Mouse (Mus musculus): ENCODE results near the gene Ube2m. TPM values are rescaled to one million over a fixed set of nuclear protein-coding genes. Genes with fewer than 3 reads are reported as not detected.
A peak's percentile ranks its signal among the peaks of the same experiment; 100 is the strongest.

Gene Ube2m
- polyA plus RNA-seq, 1 experiment from 2014 or later, result 82.3 TPM

GRCm38 (mm10) chr7:13033451-13034147 is 4.5 kb downstream of the Ube2m start:
- WGBS, result 43% methylated on average over 13 of the region's 13 CpGs
- H3K4me3 ChIP-seq, result peak overlapping the region; percentile 87
- H3K9me3 ChIP-seq, result no peaks in the 10 kb centered on the region
- H3K27ac ChIP-seq (replicated peaks), result peak overlapping the region; percentile 93
- H3K27me3 ChIP-seq (replicated peaks), result no peaks in the 10 kb centered on the region
- H3K4me1 ChIP-seq, result peaks cover 37% of the 10 kb centered on the region
- no peak for ATAC-seq (ENCODE audit: extremely low read depth, insufficient number of reproducible peaks, low FRiP score, low TSS enrichment)
- H3K9ac ChIP-seq, result peak overlapping the region; percentile 94
- H3K36me3 ChIP-seq, result peaks cover 70% of the 10 kb centered on the region
- peak overlapping the region; percentile 96 for H3K4me2 ChIP-seq

- no peaks in the 10 kb centered on the region for H3K9me3 ChIP-seq
- ATAC-seq (ENCODE audit: extremely low read depth, insufficient number of reproducible peaks, low FRiP score, low TSS enrichment), result no peak
- H3K9ac ChIP-seq, result no peak overlapping the region; the same call in 1 of the 2 replicates
- no peak overlapping the region for H3K27ac ChIP-seq (replicated peaks)
- no peak overlapping the region for H3K4me3 ChIP-seq
- H3K27me3 ChIP-seq (replicated peaks), result no peaks in the 10 kb centered on the region
- 91% methylated on average over 7 of the region's 7 CpGs for WGBS
- no peak overlapping the region for H3K4me2 ChIP-seq
- peaks cover 81% of the 10 kb centered on the region for H3K36me3 ChIP-seq
- H3K4me1 ChIP-seq, result peaks cover 37% of the 10 kb centered on the region
Measured at GRCm38 (mm10) chr7:13032541-13032940, 5.5 kb downstream of the Ube2m start.

- 88% methylated on average over 2 of the region's 2 CpGs for WGBS
- H3K36me3 ChIP-seq, result peaks cover 86% of the 10 kb centered on the region
- H3K27ac ChIP-seq (replicated peaks), result no peak overlapping the region
- no peak overlapping the region for H3K9ac ChIP-seq
- H3K9me3 ChIP-seq, result no peaks in the 10 kb centered on the region
- H3K4me3 ChIP-seq, result no peak overlapping the region
- ATAC-seq (ENCODE audit: extremely low read depth, insufficient number of reproducible peaks, low FRiP score, low TSS enrichment), result no peak
- H3K4me1 ChIP-seq, result peaks cover 43% of the 10 kb centered on the region
- H3K27me3 ChIP-seq (replicated peaks), result no peaks in the 10 kb centered on the region
- no peak overlapping the region for H3K4me2 ChIP-seq
Measured at GRCm38 (mm10) chr7:13031983-13032382, 6.1 kb downstream of the Ube2m start.

- Histone ChIP-seq H3K9ac (no peak overlapping the region), H3K27me3 (replicated peaks) (no peaks in the 10 kb centered on the region), H3K27ac (replicated peaks) (no peak overlapping the region), H3K4me3 (no peak overlapping the region), H3K36me3 (peaks cover 90% of the 10 kb centered on the region), H3K9me3 (no peaks in the 10 kb centered on the region), H3K4me1 (peaks cover 43% of the 10 kb centered on the region), H3K4me2 (no peak overlapping the region)
- 73% methylated on average over 5 of the region's 5 CpGs for WGBS
- ATAC-seq (ENCODE audit: extremely low read depth, insufficient number of reproducible peaks, low FRiP score, low TSS enrichment), result no peak
Measured at GRCm38 (mm10) chr7:13031069-13031468, 7.0 kb downstream of the Ube2m start.

GRCm38 (mm10) chr7:13028986-13029385 is 9.1 kb downstream of the Ube2m start:
- Histone ChIP-seq H3K27me3 (replicated peaks) (no peaks in the 10 kb centered on the region), H3K9ac (peak overlapping the region; percentile 14; the same call in 1 of the 2 replicates), H3K4me3 (no peak overlapping the region), H3K4me2 (no peak overlapping the region), H3K9me3 (no peaks in the 10 kb centered on the region), H3K27ac (replicated peaks) (no peak overlapping the region), H3K36me3 (peaks cover 86% of the 10 kb centered on the region), H3K4me1 (peaks cover 35% of the 10 kb centered on the region)
- 88% methylated on average over 4 of the region's 4 CpGs for WGBS
- no peak for ATAC-seq (ENCODE audit: extremely low read depth, insufficient number of reproducible peaks, low FRiP score, low TSS enrichment)

- Histone ChIP-seq H3K9me3 (no peaks in the 10 kb centered on the region), H3K4me3 (peak overlapping the region; percentile 97), H3K36me3 (peaks cover 54% of the 10 kb centered on the region), H3K4me1 (peaks cover 28% of the 10 kb centered on the region), H3K27ac (replicated peaks) (peak overlapping the region; percentile 100), H3K9ac (peak overlapping the region; percentile 99), H3K4me2 (peak overlapping the region; percentile 93), H3K27me3 (replicated peaks) (no peaks in the 10 kb centered on the region)
- WGBS, result 24% methylated on average over 4 of the region's 4 CpGs
- ATAC-seq (ENCODE audit: extremely low read depth, insufficient number of reproducible peaks, low FRiP score, low TSS enrichment), result no peak
Measured at GRCm38 (mm10) chr7:13025511-13026112, 12.5 kb downstream of the Ube2m start.

GRCm38 (mm10) chr7:13024805-13025204 is 13.3 kb downstream of the Ube2m start:
- H3K4me3 ChIP-seq, result peak overlapping the region; percentile 97
- peak; percentile 54 for ATAC-seq (ENCODE audit: extremely low read depth, insufficient number of reproducible peaks, low FRiP score, low TSS enrichment)
- H3K9ac ChIP-seq, result peak overlapping the region; percentile 99
- peak overlapping the region; percentile 100 for H3K27ac ChIP-seq (replicated peaks)
- no peaks in the 10 kb centered on the region for H3K27me3 ChIP-seq (replicated peaks)
- H3K36me3 ChIP-seq, result peaks cover 46% of the 10 kb centered on the region
- WGBS, result 2% methylated on average over 42 of the region's 44 CpGs
- peak overlapping the region; percentile 93 for H3K4me2 ChIP-seq
- no peaks in the 10 kb centered on the region for H3K9me3 ChIP-seq
- peaks cover 28% of the 10 kb centered on the region for H3K4me1 ChIP-seq

GRCm38 (mm10) chr7:13023928-13024731 is 13.9 kb downstream of the Ube2m start:
- under 1% methylated on average over 90 of the region's 95 CpGs for WGBS
- Histone ChIP-seq H3K36me3 (peaks cover 40% of the 10 kb centered on the region), H3K4me2 (peak overlapping the region; percentile 93), H3K27ac (replicated peaks) (peak overlapping the region; percentile 100), H3K4me1 (peaks cover 28% of the 10 kb centered on the region), H3K9me3 (no peaks in the 10 kb centered on the region), H3K4me3 (peak overlapping the region; percentile 97), H3K27me3 (replicated peaks) (no peaks in the 10 kb centered on the region), H3K9ac (peak overlapping the region; percentile 99)
- peak; percentile 81 for ATAC-seq (ENCODE audit: extremely low read depth, insufficient number of reproducible peaks, low FRiP score, low TSS enrichment)

- 6% methylated on average over 31 of the region's 31 CpGs for WGBS
- ATAC-seq (ENCODE audit: extremely low read depth, insufficient number of reproducible peaks, low FRiP score, low TSS enrichment), result peak; percentile 42; the same call in 1 of the 2 replicates
Measured at GRCm38 (mm10) chr7:13022773-13023535, 15.1 kb downstream of the Ube2m start.

GRCm38 (mm10) chr7:13015217-13015616 is 22.9 kb downstream of the Ube2m start:
- no peak overlapping the region for H3K27ac ChIP-seq (replicated peaks)
- no peak overlapping the region for H3K4me3 ChIP-seq
- 75% methylated on average over 1 of the region's 1 CpGs for WGBS
- H3K4me2 ChIP-seq, result no peak overlapping the region
- no peak for ATAC-seq (ENCODE audit: extremely low read depth, insufficient number of reproducible peaks, low FRiP score, low TSS enrichment)
- no peaks in the 10 kb centered on the region for H3K27me3 ChIP-seq (replicated peaks)
- no peaks in the 10 kb centered on the region for H3K36me3 ChIP-seq
- H3K9me3 ChIP-seq, result no peaks in the 10 kb centered on the region
- peaks cover 6% of the 10 kb centered on the region for H3K4me1 ChIP-seq
- H3K9ac ChIP-seq, result no peak overlapping the region

More at GRCm38 (mm10) chr7:13022773-13023535, 15.1 kb downstream of the Ube2m start:
- H3K9ac ChIP-seq, result peak overlapping the region; percentile 99
- H3K4me1 ChIP-seq, result peaks cover 28% of the 10 kb centered on the region
- peak overlapping the region; percentile 100 for H3K27ac ChIP-seq (replicated peaks)
- no peaks in the 10 kb centered on the region for H3K9me3 ChIP-seq
- H3K4me2 ChIP-seq, result peak overlapping the region; percentile 93
- H3K4me3 ChIP-seq, result peak overlapping the region; percentile 97
- H3K27me3 ChIP-seq (replicated peaks), result no peaks in the 10 kb centered on the region
- H3K36me3 ChIP-seq, result peaks cover 28% of the 10 kb centered on the region

Measured in heart, embryonic 13.5 days (tissue).